Mouse (Mus musculus) kidney, adult 2 months (tissue): ENCODE results near the gene Usp30. TPM values are rescaled to one million over a fixed set of nuclear protein-coding genes. Genes with fewer than 3 reads are reported as not detected.

Experiments
- DNase-seq: peaks from one replicate; pipeline ENCODE4 v3.0.0; 2021
- H3K27ac ChIP-seq: fragments of 200-500 bp; 2 replicates; pipeline ENCODE4 v1.5.1; 2012; ENCODE audit warnings: low read depth, low read length, control low read depth, inconsistent platforms; ENCODE audit not compliant: insufficient read depth
- H3K27me3 ChIP-seq: fragments of 200-500 bp; replicated peaks from 2 replicates; pipeline ENCODE4 v1.6.1; 2012; ENCODE audit warnings: mild to moderate bottlenecking, moderate library complexity, low read length, inconsistent platforms; ENCODE audit not compliant: control insufficient read depth, insufficient read depth
- H3K36me3 ChIP-seq: fragments of 200-500 bp; 2 replicates; pipeline ENCODE4 v1.6.1; 2012; ENCODE audit warnings: mild to moderate bottlenecking, moderate library complexity, low read length, inconsistent platforms; ENCODE audit not compliant: control insufficient read depth, insufficient read depth
- H3K4me1 ChIP-seq: fragments of 200-500 bp; 2 replicates; pipeline ENCODE4 v1.6.1; 2011; ENCODE audit warnings: low read length; ENCODE audit not compliant: control insufficient read depth, insufficient read depth
- H3K4me3 ChIP-seq: fragments of 200-500 bp; 2 replicates; pipeline ENCODE4 v1.5.1; 2011; ENCODE audit warnings: mild to moderate bottlenecking, low read depth, low read length, control low read depth; ENCODE audit not compliant: insufficient read depth
- CTCF ChIP-seq: fragments of 200-500 bp; conservative IDR thresholded peaks from 2 replicates; pipeline ENCODE4 v1.5.1; 2011; ENCODE audit warnings: low read depth, mild to moderate bottlenecking, control low read depth, low read length, moderate library complexity, mixed read lengths; ENCODE audit not compliant: insufficient read depth, insufficient read length
- POLR2A ChIP-seq: fragments of 200-500 bp; IDR thresholded peaks from one replicate; pipeline ENCODE4 v1.6.1; 2011; ENCODE audit warnings: low read depth, low read length, control low read depth
- WGBS: fragments of 180-500 bp; shearing (Covaris S2); methylation state at CpG from one replicate; pipeline ENCODE4 v1.1.7; 2018; 5-methylcytosine and 5-hydroxymethylcytosine counted together
- polyA plus RNA-seq: library from polyadenylated mRNA; depleted of rRNA; stranded (reverse); fragments of >200 nt; gene quantifications from 2 replicates; pipeline ENCODE4 v1.2.3, GENCODE M21; 2012

The Usp30 gene
- polyA plus RNA-seq, 1 experiment = 24.6 TPM

DNA sequence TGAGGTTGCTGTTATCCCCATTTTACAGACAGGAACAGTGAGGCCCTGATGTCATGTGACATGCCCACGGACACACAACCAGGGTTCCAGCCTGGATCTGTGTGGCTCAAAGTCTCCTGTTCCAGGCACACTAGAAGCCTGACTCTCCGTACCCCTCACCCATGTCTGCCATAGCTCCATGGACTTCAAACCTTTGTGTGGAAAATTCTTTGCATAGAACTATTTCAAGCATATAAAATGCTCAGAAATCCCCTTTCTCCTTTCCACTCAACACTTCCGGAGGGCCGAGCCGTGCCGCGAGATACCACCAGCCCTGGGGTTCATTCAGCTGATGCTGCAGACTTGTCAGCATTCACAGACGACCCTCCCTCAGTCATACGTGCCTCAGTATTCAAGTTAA is 2.3 kb downstream of the Usp30 start:
- Histone ChIP-seq H3K27ac (no peak overlapping the region), H3K27me3 (no peaks in the 10 kb centered on the region), H3K4me1 (no peaks in the 10 kb centered on the region), H3K4me3 (no peak overlapping the region), H3K36me3 (no peaks in the 10 kb centered on the region)
- DNase-seq = no peak
- WGBS = 81% methylated on average over 9 of the region's 9 CpGs
- TF ChIP-seq POLR2A (no peak), CTCF (no peak)

DNA sequence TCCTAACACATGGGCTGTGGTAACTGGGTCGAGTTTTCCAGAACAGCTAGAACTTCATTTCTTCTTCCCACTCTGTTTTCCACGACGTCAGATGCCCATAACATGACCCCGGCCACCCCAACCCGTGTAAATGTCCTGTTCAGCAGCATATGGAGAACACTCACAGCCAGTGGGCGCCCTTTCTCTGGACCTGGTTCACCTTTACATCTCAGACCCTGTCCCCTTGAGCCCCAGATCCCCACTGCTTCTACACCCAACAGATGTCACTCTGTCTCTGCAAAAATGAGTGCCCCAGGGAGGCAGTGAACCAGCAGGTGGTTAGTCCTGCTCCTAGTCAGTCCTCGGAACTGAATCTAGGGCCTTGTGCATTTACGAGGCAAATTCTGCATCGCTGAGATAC is 2.7 kb downstream of the Usp30 start:
- WGBS = 68% methylated on average over 9 of the region's 9 CpGs
- Histone ChIP-seq H3K4me1 (no peaks in the 10 kb centered on the region), H3K27ac (no peak overlapping the region), H3K36me3 (no peaks in the 10 kb centered on the region), H3K27me3 (no peaks in the 10 kb centered on the region), H3K4me3 (no peak overlapping the region)
- DNase-seq = no peak
- TF ChIP-seq POLR2A = no peak
- TF ChIP-seq CTCF = no peak

DNA sequence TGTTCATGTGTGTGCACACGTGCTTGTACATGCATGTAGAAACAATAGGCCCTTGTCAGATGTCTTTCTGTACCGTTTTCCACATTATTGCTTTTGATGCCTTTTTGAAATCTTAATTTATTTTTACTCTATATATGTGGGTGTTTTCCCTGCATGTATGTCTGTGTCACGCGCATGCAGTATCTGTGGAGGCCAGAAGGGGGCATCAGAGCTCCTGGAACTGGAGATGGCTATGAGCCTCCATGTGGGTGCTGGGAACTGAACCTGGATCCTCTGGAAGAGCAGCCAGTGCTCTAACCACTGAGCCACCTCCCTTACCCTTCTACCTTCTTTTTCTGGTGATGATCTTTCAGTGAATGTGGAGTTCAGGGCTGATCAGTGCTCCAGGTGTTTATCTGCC is 5.6 kb downstream of the Usp30 start:
- no peak for TF ChIP-seq POLR2A
- TF ChIP-seq CTCF = 0 out of 2 replicates have a peak, but pooled peaks have one; percentile 5
- no peak overlapping the region for H3K27ac ChIP-seq
- no peak overlapping the region for H3K4me3 ChIP-seq
- H3K36me3 ChIP-seq = no peaks in the 10 kb centered on the region
- 93% methylated on average over 4 of the region's 4 CpGs for WGBS
- no peaks in the 10 kb centered on the region for H3K27me3 ChIP-seq
- no peak for DNase-seq
- H3K4me1 ChIP-seq = no peaks in the 10 kb centered on the region

DNA sequence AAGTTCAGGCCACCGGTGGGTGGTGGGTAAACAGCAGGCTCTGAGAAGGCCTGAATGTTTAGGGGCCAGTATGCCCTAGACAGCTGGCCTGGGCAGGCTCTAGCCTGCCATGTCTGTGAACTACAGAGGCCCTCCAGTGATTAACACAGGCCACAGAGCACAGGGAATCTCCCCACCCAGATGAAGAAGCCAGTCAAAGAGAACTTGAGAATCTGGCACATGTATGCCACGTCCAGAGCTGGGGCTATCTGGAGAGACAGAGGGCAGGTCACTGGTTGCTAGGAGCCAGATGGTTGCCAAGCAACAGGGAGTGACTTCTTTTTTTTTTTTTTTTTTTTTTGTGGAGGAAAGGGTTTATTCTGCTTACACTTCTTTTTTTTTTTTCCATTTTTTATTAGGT is 7.0 kb downstream of the Usp30 start:
- no peaks in the 10 kb centered on the region for H3K4me1 ChIP-seq
- no peak overlapping the region for H3K4me3 ChIP-seq
- no peaks in the 10 kb centered on the region for H3K27me3 ChIP-seq
- no peak overlapping the region for H3K27ac ChIP-seq
- no peak for DNase-seq
- TF ChIP-seq POLR2A = no peak
- TF ChIP-seq CTCF = no peak
- no peaks in the 10 kb centered on the region for H3K36me3 ChIP-seq
- 59% methylated on average over 2 of the region's 2 CpGs for WGBS

DNA sequence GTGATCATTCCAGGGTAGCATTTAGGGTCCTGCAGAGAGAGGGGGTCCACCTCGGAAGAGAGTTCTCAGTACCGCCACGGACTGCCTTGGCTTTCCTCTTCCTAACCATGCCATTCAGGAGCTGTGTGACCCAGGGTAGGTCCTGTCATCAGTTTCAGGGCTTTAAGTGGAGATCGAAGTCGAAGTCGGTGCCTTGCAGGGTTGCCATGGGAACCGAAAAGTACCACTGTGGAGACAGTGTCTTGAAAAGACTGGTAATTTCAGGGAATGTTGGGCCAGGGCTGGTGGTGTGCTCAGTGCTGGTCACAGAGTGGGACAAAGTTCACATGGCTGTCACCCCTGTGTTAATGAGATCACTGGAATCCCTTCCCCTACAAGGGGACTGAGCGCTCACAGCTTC is 11.7 kb downstream of the Usp30 start:
- Histone ChIP-seq H3K27ac (no peak overlapping the region), H3K4me1 (no peaks in the 10 kb centered on the region), H3K4me3 (no peak overlapping the region), H3K27me3 (no peaks in the 10 kb centered on the region), H3K36me3 (no peaks in the 10 kb centered on the region)
- TF ChIP-seq POLR2A (no peak), CTCF (no peak)
- no peak for DNase-seq
- 71% methylated on average over 8 of the region's 8 CpGs for whole genome bisulfite sequencing

DNA sequence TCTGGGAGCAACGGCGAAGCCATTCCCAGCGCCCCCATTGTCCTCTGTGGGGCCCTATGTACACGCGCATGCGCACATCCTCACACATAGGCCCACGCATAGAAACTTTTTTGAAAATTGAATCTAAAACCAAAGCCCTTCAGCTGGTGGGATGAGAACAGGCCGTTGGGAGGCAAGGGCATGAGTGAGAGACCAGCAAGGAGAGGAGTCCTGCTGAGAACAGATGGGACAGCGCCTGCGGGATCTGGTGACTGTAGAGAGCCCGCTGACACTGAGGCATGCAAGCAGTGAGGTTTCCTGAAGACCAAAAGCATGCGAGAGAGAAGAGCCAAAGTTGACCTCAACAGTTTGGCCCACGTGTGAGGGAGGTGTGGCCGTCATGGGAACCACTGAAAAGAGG is 20.2 kb downstream of the Usp30 start:
- H3K27me3 ChIP-seq = no peaks in the 10 kb centered on the region
- H3K4me1 ChIP-seq = no peaks in the 10 kb centered on the region
- no peak overlapping the region for H3K4me3 ChIP-seq
- no peak for TF ChIP-seq CTCF
- no peak for TF ChIP-seq POLR2A
- H3K27ac ChIP-seq = no peak overlapping the region
- no peak for DNase-seq
- H3K36me3 ChIP-seq = no peaks in the 10 kb centered on the region
- 77% methylated on average over 14 of the region's 14 CpGs for WGBS

DNA sequence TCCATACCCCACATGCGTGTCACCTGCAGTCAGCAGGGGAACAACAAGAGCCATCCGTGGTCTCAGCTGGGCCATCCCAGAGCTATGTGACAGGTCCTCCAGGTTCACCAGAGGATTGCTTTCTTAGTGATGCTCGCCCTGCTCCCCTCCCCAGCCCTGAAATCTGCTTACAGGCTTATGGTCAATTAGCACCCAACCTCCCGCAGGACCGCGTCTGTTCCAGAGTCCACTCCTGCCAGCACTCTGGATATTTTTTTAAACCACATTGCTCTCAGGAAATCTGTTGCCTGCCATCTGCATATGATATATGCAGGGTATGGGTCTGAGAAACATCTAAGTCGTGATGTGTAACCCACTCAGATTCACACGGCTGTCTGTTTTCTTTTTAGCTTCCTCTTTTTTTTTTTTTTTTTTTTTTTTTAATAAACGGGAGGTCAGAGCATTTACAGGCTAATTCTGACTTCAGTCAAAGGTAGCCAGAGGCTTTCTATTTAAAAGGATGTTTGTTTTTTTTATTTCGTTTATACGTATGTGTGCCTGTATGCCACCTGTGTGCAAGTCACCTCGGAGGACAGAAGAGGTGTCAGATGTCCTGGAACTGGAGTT is 22.7 kb downstream of the Usp30 start:
- no peak for DNase-seq
- no peak for TF ChIP-seq CTCF
- no peak for TF ChIP-seq POLR2A
- H3K36me3 ChIP-seq = no peaks in the 10 kb centered on the region
- no peak overlapping the region for H3K4me3 ChIP-seq
- H3K27me3 ChIP-seq = no peaks in the 10 kb centered on the region
- no peaks in the 10 kb centered on the region for H3K4me1 ChIP-seq
- no peak overlapping the region for H3K27ac ChIP-seq
- WGBS = 64% methylated on average over 12 of the region's 12 CpGs
